11 mouse cellular contexts compared by ENCODE assay signal in genomic region chr8:104592566-104592965, GRCm38 (mm10). TPM values are rescaled to one million over a fixed set of nuclear protein-coding genes. Genes with fewer than 3 reads are reported as not detected.
DNase-seq lines count a peak whose midpoint lies in the region; ATAC-seq and TF ChIP-seq lines count a peak whose summit lies in the region.
"Had no signal": no experiment of that assay in that cellular context is flagged by ENCODE, and none has a peak within 500 bp of the region (broad histone marks: within the 10 kb centered on the region; RNA-seq: fewer than 3 reads in every experiment).

No protein-coding gene starts in this region.

- TF ChIP-seq CTCF in liver, embryonic 14.5 days (IDR thresholded peaks at IDR 0.05; ENCODE audit: low read depth): no peak
- no peak for TF ChIP-seq CTCF in stomach, postnatal 0 days (IDR thresholded peaks at IDR 0.05; ENCODE audit: low read depth)

- peak overlapping the region; percentile 97 for H3K4me3 ChIP-seq in megakaryocyte, embryonic 14.5 days (replicated peaks)
- peak overlapping the region in 1 of 2 experiments; percentile 77; a peak in 1 of 4 replicates for H3K4me3 ChIP-seq in liver, embryonic 14.5 days (ENCODE audit: insufficient read depth in 1 of 2, low read depth in 2 of 2, low read length in 2 of 2)
- H3K4me3 ChIP-seq in stomach, postnatal 0 days (ENCODE audit: low read depth, low read length): no peak overlapping the region

- peak overlapping the region; percentile 93 for H3K4me2 ChIP-seq in liver, embryonic 14.5 days (ENCODE audit: low read depth)
- H3K4me2 ChIP-seq in stomach, postnatal 0 days (replicated peaks; ENCODE audit: low read depth): peak overlapping the region; percentile 89

- WGBS in liver, embryonic 14.5 days (ENCODE audit: insufficient replicate concordance): 63% methylated on average over 6 of the region's 6 CpGs
- WGBS in stomach, postnatal 0 days: 69% methylated on average over 6 of the region's 6 CpGs

- no peaks in the 10 kb centered on the region for H3K9me3 ChIP-seq in megakaryocyte, embryonic 14.5 days
- no peaks in the 10 kb centered on the region for H3K9me3 ChIP-seq in liver, embryonic 14.5 days (ENCODE audit: control insufficient read depth, low read length)
- no peaks in the 10 kb centered on the region for H3K9me3 ChIP-seq in stomach, postnatal 0 days (ENCODE audit: control insufficient read depth, low read length)

- DNase-seq in adrenal gland, adult (ENCODE audit: inconsistent age in 2 of 2, low spot score in 1 of 2): peak; percentile 13 to 71
- no peak for DNase-seq in adrenal gland, postnatal 14 days
- no peak for DNase-seq in liver, embryonic 14.5 days (ENCODE audit: low read depth in 3 of 3, low spot score in 3 of 3)
- DNase-seq in stomach, postnatal 0 days (ENCODE audit: low spot score): no peak
- no peak for DNase-seq in right cerebral cortex, postnatal 25 days
- DNase-seq in cerebellum, postnatal 4 days (ENCODE audit: low spot score in 2 of 2): no peak
- DNase-seq: cerebellum, adult 9-11 months; thymus, postnatal 4 days had no signal

- no peak for TF ChIP-seq EP300 in liver, embryonic 14.5 days (IDR thresholded peaks at IDR 0.05; ENCODE audit: low read depth)
- TF ChIP-seq EP300 in stomach, postnatal 0 days (optimal IDR thresholded peaks at IDR 0.05): no peak

- peaks cover 61% of the 10 kb centered on the region for H3K4me1 ChIP-seq in megakaryocyte, embryonic 14.5 days
- H3K4me1 ChIP-seq in liver, embryonic 14.5 days (replicated peaks; ENCODE audit: control insufficient read depth in 2 of 2, insufficient read depth in 2 of 2, low read length in 1 of 2): peaks cover 12 to 19% of the 10 kb centered on the region in 2 experiments
- H3K4me1 ChIP-seq in stomach, postnatal 0 days (replicated peaks; ENCODE audit: control insufficient read depth, insufficient read depth): peaks cover 3% of the 10 kb centered on the region; the same call in 1 of the 2 replicates

- peaks cover 44% of the 10 kb centered on the region for H3K36me3 ChIP-seq in megakaryocyte, embryonic 14.5 days (replicated peaks; ENCODE audit: low read length)
- H3K36me3 ChIP-seq in liver, embryonic 14.5 days (replicated peaks; ENCODE audit: control insufficient read depth, insufficient read depth, low read depth): peaks cover 2% of the 10 kb centered on the region; the same call in 1 of the 2 replicates
- 0 out of 2 replicates have a peak, but pooled peaks cover 3% of the 10 kb centered on the region for H3K36me3 ChIP-seq in stomach, postnatal 0 days (ENCODE audit: control insufficient read depth, insufficient read depth, low read length)

- H3K27me3 ChIP-seq in megakaryocyte, embryonic 14.5 days (replicated peaks): no peaks in the 10 kb centered on the region
- H3K27me3 ChIP-seq in liver, embryonic 14.5 days (ENCODE audit: control insufficient read depth, insufficient read depth, low read length): no peaks in the 10 kb centered on the region
- no peaks in the 10 kb centered on the region for H3K27me3 ChIP-seq in stomach, postnatal 0 days (ENCODE audit: control insufficient read depth, insufficient read depth, low read length)

- H3K9ac ChIP-seq in liver, embryonic 14.5 days (replicated peaks): no peak overlapping the region
- H3K9ac ChIP-seq in stomach, postnatal 0 days (ENCODE audit: low read length): no peak overlapping the region

- no peak for ATAC-seq in megakaryocyte, adult 5-6 weeks (ENCODE audit: poor library complexity, severe bottlenecking)
- no peak for ATAC-seq in liver, embryonic 14.5 days (ENCODE audit: insufficient read depth)
- ATAC-seq in stomach, postnatal 0 days (ENCODE audit: low FRiP score, low TSS enrichment): no peak

- H3K27ac ChIP-seq in liver, embryonic 14.5 days: no peak overlapping the region
- H3K27ac ChIP-seq in stomach, postnatal 0 days (replicated peaks): no peak overlapping the region

RNA-seq across cellular contexts. Expression of gene Pdp2, which starts 1.3 kb away (rescaled TPM):
- total RNA-seq in adrenal gland, postnatal 14 days (2021): 37.2 and 38.0 TPM in 2 replicates
- 1.3 TPM in 1 of 2 replicates, not detected in the other for polyA plus RNA-seq in megakaryocyte, embryonic 14.5 days (2012; ENCODE audit: insufficient read depth, low replicate concordance)
- 6.8 TPM in 2 replicates for total RNA-seq in megakaryocyte, adult 5-6 weeks (2015)
- 6.1 and 6.6 TPM in 2 replicates for total RNA-seq in megakaryocyte, adult 5-6 weeks (2017)
- 1.4 and 1.5 TPM in 2 replicates for polyA plus RNA-seq in liver, embryonic 14.5 days (2012; rRNA removed)
- polyA plus RNA-seq in liver, embryonic 14.5 days (2014; fragmentation: Nextera tagmentation; extraction: Ambion mirVana): 2.4 and 2.6 TPM in 2 replicates
- polyA plus RNA-seq in stomach, postnatal 0 days (2015; fragmentation: Nextera tagmentation; extraction: Ambion mirVana): 5.5 and 6.2 TPM in 2 replicates

RNA-seq across cellular contexts. Expression of gene Cdh16, which starts 31.6 kb away (rescaled TPM):
- total RNA-seq in adrenal gland, postnatal 14 days (2021): not detected in 2 replicates
- polyA plus RNA-seq in megakaryocyte, embryonic 14.5 days (2012; ENCODE audit: insufficient read depth, low replicate concordance): not detected in 2 replicates
- not detected in 2 replicates for total RNA-seq in megakaryocyte, adult 5-6 weeks (2015)
- not detected in 2 replicates for total RNA-seq in megakaryocyte, adult 5-6 weeks (2017)
- 0.01 and 0.02 TPM in 2 replicates for polyA plus RNA-seq in liver, embryonic 14.5 days (2012; rRNA removed)
- polyA plus RNA-seq in liver, embryonic 14.5 days (2014; fragmentation: Nextera tagmentation; extraction: Ambion mirVana): not detected in 2 replicates
- polyA plus RNA-seq in stomach, postnatal 0 days (2015; fragmentation: Nextera tagmentation; extraction: Ambion mirVana): 0.30 TPM in 2 replicates
- total RNA-seq: gastrocnemius, postnatal 25 days had no signal

RNA-seq across cellular contexts. Expression of gene Rrad, which starts 38.6 kb away (rescaled TPM):
- total RNA-seq in adrenal gland, postnatal 14 days (2021): 2.4 and 5.1 TPM in 2 replicates
- 2.2 TPM in 1 of 2 replicates, not detected in the other for polyA plus RNA-seq in megakaryocyte, embryonic 14.5 days (2012; ENCODE audit: insufficient read depth, low replicate concordance)
- total RNA-seq in megakaryocyte, adult 5-6 weeks (2015): 0.52 and 2.0 TPM in 2 replicates
- 0.73 and 1.5 TPM in 2 replicates for total RNA-seq in megakaryocyte, adult 5-6 weeks (2017)
- polyA plus RNA-seq in liver, embryonic 14.5 days (2012; rRNA removed): 0.21 and 0.25 TPM in 2 replicates
- 0.10 and 0.54 TPM in 2 replicates for polyA plus RNA-seq in liver, embryonic 14.5 days (2014; fragmentation: Nextera tagmentation; extraction: Ambion mirVana)
- 10.3 and 12.8 TPM in 2 replicates for polyA plus RNA-seq in stomach, postnatal 0 days (2015; fragmentation: Nextera tagmentation; extraction: Ambion mirVana)

RNA-seq across cellular contexts. Expression of gene Ciao2b, which starts 49.2 kb away (rescaled TPM):
- total RNA-seq in adrenal gland, postnatal 14 days (2021): 39.3 and 47.6 TPM in 2 replicates
- polyA plus RNA-seq in megakaryocyte, embryonic 14.5 days (2012; ENCODE audit: insufficient read depth, low replicate concordance): 39.8 and 119 TPM in 2 replicates
- total RNA-seq in megakaryocyte, adult 5-6 weeks (2015): 18.9 and 25.7 TPM in 2 replicates
- 15.1 and 28.2 TPM in 2 replicates for total RNA-seq in megakaryocyte, adult 5-6 weeks (2017)
- polyA plus RNA-seq in liver, embryonic 14.5 days (2012; rRNA removed): 33.2 and 38.5 TPM in 2 replicates
- polyA plus RNA-seq in liver, embryonic 14.5 days (2014; fragmentation: Nextera tagmentation; extraction: Ambion mirVana): 49.6 and 50.3 TPM in 2 replicates
- polyA plus RNA-seq in stomach, postnatal 0 days (2015; fragmentation: Nextera tagmentation; extraction: Ambion mirVana): 71.2 and 76.1 TPM in 2 replicates

RNA-seq across cellular contexts. Expression of gene Car7, which starts 58.1 kb away (rescaled TPM):
- total RNA-seq in adrenal gland, postnatal 14 days (2021): 4.0 and 4.1 TPM in 2 replicates
- polyA plus RNA-seq in megakaryocyte, embryonic 14.5 days (2012; ENCODE audit: insufficient read depth, low replicate concordance): 1.1 and 8.2 TPM in 2 replicates
- total RNA-seq in megakaryocyte, adult 5-6 weeks (2015): 0.27 TPM in 1 of 2 replicates, not detected in the other
- total RNA-seq in megakaryocyte, adult 5-6 weeks (2017): 0.44 and 1.2 TPM in 2 replicates
- 2.5 and 5.0 TPM in 2 replicates for polyA plus RNA-seq in liver, embryonic 14.5 days (2012; rRNA removed)
- polyA plus RNA-seq in liver, embryonic 14.5 days (2014; fragmentation: Nextera tagmentation; extraction: Ambion mirVana): 5.0 and 11.2 TPM in 2 replicates
- 1.2 and 1.3 TPM in 2 replicates for polyA plus RNA-seq in stomach, postnatal 0 days (2015; fragmentation: Nextera tagmentation; extraction: Ambion mirVana)

Comparison
In these comparisons a context has a peak if more than half of its experiments do, and no peak if none do; other contexts are left out.
1. DNase-seq: peak in adrenal gland, adult (2 of 2); none in adrenal gland, postnatal 14 days (single experiment), liver, embryonic 14.5 days (0 of 3), stomach, postnatal 0 days (single experiment), right cerebral cortex, postnatal 25 days (single experiment) and cerebellum, postnatal 4 days (0 of 2).